Mouse (Mus musculus) mouse trophoblast stem cell (cell line): ENCODE data around the gene Atp5c1.

Experiments used
- in situ Hi-C, 2 experiments: fragments of 300-500 bp; cut with MseI, MboI; formaldehyde crosslinking; loops; 2 replicates in 1 of 2; 3 replicates in 1 of 2; pipeline ENCODE4 v1.15.1; 2025

Gene Atp5c1

DNA sequence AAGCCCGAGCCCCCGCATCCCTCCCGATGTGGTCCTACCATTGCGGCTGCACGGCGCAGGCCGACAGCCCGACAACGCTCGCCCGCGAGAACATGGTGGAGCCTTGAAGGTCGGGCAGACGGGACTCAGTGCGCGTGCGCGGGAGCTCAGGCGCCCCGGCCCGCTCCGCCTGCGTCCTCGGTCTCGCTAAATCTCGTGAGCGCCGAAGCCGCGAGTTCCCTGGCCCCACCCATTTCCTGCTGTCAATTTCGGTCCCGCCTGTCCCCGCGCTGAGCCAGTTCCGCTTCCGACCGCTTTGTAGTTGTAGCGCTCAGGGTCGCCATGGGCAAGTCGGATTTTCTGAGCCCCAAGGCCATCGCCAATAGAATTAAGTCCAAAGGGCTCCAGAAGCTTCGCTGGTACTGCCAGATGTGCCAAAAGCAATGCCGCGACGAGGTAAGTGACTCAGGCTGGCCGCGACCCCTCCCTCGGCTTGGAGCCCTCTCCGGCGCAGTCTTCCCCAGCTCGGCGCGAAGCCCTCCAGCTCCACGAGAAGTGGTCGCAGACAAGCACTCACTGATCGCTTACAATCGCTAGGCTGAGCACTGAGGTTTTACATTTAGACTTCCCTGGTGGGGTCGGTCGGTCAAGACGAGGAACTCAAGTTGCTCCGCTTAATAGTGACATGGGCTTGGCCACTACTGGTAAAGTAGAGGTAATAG, at the start of gene Atp5c1, which contains the start of gene Kin:
Gene Atp5c1 (minus strand): TSS at position 201 of the 701 bp plus-strand sequence.
Gene Kin (plus strand): TSS at position 284 of the 701 bp plus-strand sequence.
- in situ Hi-C loops, result no loop called here

DNA sequence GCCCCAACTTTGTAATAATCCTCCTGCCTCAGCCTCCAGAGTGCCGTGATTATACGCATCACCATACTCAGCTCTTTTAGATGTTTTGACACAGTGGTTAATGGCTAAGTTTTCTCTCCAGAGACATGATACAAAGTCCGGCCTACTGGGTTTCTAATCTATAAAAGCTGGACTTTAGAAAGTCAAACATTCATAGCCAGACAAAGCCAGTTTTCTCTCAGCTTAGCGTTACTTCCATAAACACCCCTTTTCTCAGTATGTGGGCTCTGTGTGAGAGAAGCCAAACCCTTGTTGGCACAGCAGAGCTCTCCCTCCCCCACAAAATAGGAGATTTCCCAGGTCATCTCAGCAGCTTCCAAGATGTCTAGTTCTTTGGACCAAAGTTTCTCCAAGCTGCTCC, 48.3 kb upstream of the Atp5c1 start:
- in situ Hi-C loops, result no loop called here

DNA sequence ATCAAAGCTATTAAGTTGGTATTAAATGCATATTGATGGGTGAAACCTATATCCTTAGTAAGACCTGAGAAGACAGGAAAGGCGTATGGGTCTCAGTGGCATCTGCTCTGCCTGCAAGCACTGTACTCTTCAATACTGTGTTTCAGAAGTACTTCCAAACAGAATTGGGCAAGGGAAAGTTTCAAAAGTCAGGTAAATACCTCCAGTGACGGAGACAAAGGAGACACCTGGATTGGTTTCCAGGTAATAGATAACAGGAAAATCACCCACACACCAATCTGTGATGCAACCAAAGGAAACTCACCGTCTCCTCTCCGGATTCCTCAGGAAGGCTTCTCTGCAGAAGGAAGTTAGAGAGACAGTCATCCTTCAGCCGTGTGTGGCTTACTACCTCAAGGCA, 47.2 kb upstream of the Atp5c1 start:
- in situ Hi-C loops, result no loop called here

DNA sequence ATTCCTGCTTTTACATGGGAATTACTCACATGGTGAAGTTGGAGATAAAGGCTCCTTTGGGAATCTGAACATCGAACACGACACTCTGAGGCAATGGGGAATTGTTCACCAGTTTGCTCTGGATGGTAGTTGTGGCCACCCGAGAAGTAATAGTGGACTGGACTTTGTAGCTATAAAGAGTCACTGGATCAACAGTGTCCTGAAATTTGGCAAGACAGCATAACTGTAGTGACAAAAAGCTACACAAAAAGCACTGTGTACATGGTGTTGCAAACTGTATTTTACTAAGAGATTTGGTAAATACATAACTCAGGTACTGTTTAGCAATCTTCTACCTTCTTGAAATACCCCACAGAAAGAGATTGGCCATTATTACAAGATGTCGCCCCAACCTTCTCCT, 45.8 kb upstream of the Atp5c1 start:
- in situ Hi-C loops, result no loop called here

DNA sequence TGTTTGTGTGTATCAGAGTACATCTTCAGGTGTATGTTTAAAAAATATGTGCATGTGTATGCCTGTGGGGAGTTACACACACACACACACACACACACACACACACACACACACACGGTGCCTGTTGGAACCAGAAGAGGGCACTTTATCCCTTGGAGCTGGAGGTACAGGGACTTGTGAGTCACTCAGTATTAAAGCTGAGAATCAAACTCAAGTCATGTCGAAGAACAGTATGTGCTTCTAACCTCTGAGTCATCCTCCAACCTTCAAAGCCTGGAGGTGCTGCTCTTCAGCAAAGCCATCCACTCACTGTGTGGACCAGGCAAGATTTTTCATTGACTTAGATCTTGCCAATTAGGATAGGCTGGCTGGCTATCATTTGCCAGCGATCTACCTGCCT, 41.5 kb upstream of the Atp5c1 start:
- in situ Hi-C loops, result no loop called here

DNA sequence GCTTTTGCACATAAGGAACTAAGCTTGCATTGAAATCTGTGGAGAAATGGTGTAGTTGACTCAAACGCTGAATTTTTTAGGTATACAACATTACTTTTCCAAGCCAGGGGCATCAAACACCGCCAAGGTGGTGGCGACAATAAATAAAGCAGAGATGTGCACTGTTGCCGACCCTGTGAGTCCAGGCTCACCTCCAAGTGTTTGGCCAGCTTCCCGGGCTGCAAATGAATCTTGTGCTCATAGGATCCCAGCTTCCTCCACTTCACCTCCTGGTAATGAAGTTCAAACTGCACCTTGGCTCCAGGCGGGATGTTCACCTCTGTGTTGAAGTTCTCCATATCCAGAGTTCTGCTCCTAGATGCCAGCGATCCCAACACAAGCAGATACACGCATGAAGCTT, 39.0 kb upstream of the Atp5c1 start:
- in situ Hi-C loops, result no loop called here

DNA sequence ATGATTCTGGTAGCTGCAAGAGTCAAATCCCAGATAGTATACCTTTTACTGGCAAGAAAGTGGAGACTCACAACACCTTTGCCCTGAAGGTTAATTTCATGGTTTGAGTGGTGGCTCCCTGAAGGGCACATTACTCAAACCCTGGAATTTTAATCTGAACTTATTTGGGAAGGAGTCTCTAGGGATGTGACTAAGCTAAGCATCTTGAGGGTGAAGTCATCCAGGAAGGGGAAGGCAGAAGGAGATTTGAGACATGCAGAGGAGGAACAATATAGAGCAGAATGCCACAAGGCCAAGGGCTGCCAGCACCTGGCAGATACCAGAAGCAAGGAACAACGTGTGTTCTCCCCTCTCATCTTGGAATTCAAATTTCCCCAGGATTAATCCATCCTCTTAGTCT, 38.4 kb upstream of the Atp5c1 start:
- in situ Hi-C loops, result no loop called here

DNA sequence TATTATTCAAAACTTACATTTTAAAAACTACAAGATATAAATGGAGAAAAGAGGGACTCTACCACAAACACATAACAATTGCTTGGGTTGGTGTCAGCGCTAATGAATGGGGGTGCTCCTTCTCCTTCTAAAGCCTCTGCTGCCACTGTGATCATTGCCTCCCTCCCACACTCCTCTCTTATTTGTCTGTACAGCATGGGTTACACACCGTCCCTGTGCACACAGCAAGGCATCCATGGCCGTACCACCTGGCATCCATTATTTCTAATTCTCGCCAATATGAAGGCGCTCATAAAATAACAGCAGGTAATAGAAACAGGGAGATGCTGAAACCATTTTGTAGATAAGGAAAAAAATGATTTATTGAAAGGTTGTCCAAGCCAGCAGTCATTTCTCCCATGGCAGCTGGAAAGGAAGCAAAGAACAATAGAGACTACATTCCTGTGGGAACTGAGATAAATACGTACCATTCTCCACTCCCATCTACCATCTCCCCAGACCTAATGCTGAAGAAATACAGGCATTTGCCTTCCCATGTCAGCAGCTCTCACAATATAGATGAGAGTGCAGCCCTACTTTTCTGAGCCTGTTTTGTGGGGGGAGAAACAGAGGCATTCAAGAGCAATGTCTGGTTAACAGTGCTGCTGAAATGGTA, 28.4 kb upstream of the Atp5c1 start:
- in situ Hi-C loops, result no loop called here

DNA sequence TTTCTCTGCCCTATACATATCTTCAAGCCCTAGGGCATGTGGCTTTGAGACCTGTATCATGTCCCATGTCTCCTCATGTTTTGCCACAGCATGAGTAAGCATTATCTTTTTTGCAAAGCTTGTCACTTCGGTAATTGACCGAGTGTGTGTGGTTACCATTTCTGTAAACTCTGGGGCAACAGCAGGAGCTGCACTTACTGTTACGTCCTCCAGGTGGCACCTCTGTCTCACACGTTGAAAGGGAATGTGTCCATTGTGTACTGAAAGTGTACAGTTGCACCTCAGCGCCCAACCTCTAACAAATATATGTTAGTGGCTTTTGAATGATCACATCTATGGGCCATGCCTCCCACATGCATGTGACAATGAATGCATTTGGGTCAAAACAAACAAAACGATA, 20.9 kb upstream of the Atp5c1 start:
- in situ Hi-C loops, result loop anchor here in 1 of 2 experiments (5.0 kb wide), 1 partner anchor 186 kb away; no protein-coding TSS in a partner anchor

DNA sequence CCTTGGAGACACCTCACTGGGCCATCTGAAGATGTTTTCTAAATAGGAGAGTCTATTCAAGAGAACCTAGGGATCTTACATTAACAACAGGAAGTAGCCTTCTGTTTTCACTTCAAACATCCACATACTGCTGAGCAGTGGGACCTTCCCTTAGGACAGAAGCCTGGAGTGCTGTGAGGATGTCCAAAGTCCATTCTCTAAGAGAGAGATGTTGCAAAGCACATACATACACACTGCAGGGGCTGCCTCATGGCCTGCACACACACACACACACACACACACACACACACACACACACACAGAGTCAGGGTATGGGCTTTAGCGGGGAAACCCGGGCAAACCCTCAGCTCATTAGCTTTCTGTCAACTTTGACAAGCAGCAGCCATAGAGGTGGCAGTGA, 20.2 kb upstream of the Atp5c1 start:
- in situ Hi-C loops, result loop anchor here in 1 of 2 experiments (5.0 kb wide), 1 partner anchor 187 kb away; no protein-coding TSS in a partner anchor

DNA sequence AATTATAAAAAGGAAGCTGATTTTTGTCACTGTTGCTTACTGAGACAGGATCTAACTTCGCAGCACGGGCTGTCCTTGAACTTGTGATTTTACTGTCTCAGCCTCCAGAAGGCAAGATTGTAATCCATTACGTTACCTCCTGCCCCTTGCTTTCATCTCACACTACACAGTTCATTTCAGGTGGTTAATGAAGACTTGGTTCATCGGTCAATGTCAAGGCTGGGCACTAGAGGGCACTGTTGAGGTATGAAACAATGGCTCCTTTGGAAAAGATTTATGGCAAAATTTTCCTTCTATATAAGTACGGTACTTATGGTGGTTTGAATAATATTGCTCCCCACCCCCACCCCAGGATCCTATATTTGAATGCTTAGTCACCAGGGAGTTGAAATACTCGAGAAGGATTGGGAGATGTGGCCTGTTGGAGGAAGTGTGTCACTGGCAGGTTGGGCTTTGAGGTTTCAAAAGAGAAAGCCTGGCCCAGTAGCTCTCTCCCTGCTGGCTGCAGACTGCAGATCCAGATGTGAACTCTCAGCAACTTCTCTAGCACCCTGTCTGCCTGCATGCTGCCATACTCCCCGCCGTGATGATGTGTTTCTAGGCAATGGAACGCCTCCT, 18.4 kb upstream of the Atp5c1 start:
- in situ Hi-C loops, result loop anchor here in 1 of 2 experiments (5.0 kb wide), 1 partner anchor 189 kb away; no protein-coding TSS in a partner anchor

DNA sequence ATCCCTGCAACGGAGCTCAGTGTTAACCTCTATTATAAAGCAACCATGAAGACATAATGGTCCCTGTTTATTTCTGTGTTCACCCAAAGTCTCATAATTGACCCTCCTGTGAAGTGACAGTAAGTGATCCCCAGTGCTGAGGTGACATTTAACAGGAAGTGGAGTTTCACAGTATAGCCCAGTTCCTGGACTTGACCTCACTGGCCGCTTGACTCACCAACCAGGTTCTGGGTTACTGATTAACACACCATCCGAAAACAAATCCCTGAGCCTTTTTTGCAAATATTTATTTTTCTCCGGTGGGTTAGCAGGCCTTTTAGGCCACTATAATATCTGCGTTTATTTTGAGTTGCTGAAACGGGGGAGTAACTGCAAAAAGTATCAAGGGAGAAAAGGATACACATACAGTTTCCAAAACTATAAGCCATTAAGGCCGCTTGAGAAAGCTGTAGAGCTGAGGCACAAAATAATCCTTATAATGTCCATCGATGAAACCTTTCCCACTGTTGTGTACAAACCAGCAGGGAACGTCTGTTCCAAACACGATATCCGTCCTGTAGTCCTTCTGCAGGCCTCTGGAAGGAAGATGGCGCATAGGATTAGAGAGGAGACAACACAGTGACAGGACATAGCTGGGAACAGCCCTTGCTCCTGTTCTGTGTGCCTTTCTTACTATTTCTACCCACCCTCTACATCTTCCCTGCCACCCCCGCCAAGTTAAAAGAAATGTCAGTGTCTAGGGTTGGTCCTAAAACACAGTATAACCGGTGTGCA, 14.2 kb upstream of the Atp5c1 start:
- in situ Hi-C loops, result loop anchor here in 1 of 2 experiments (5.0 kb wide), 1 partner anchor 193 kb away; no protein-coding TSS in a partner anchor

DNA sequence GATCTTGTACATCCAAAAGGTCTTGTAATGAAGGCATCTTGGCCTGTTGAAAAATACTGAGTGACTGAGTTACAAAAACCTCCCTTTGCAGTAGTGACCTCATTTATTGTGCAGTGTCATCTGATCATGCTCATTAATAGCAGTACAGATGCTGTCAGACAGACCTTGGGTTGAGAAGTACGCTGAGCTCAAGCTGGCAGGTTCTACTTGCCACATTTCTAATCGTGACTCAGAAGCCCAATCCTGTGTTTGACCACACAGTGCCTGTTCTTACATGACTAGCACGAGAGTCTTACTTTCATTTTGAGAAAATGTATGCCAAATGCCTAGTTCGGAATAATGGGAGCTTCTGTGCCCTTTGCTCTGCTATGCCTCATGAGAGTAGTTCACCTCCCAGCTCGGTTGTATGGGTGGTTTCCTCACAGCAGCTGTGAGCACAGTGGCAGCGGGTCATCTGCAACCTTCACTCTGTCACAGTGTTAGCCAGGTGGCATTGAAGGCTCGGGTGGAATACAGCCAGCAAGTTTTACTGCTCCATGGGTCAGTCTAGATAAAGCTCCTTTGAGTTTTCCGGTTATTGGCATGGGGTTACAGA, 7.0 kb upstream of the Atp5c1 start:
- in situ Hi-C loops, result no loop called here

DNA sequence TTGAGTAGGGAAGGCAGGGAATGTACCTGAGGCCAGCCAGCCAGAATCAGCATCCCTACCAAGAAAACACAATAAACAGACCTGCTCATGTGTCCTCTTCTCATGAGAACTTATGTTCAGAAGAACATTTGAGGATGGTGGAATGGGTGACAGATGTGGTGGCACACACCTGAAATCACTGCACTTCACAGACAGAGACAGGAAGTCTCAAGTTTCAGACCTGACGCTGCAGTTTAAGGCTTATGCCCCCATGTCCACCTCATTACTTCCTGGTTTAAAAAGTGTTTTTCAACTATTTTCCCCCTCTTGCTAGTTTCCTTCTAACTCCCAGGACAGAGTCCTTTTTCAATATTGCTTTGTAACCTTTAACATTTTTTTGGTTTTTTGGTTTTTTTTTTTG, 2.4 kb upstream of the Atp5c1 start:
- in situ Hi-C loops, result no loop called here

DNA sequence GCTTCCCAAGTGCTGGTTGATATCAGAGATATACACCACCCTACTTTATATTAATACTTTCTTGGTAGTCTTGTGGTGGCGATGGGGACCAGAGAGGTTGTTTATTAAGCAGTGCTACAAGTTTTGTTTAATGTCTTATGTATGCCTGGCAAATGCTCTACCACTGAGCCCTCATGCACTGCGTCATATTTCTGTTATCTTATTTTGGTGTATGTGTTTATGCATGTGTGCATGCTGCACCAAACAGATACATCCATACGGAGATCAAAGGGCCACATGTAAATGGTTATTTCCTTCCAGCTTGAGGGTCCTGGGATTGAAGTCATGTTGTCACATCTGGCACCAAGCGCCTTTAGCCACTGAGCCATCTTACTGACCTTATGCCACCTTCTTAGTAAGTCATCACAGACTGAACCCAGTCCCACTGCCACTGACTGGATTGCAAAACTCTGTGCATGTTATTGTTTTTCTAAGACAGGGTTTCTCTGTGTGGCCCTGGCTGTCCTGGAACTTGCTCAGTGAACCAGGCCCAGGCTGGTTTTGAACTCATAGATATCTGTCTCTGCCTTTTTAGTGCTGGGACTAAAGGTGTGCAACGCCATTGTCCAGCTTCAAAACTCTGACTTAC, 1.3 kb upstream of the Atp5c1 start:
- in situ Hi-C loops, result no loop called here

DNA sequence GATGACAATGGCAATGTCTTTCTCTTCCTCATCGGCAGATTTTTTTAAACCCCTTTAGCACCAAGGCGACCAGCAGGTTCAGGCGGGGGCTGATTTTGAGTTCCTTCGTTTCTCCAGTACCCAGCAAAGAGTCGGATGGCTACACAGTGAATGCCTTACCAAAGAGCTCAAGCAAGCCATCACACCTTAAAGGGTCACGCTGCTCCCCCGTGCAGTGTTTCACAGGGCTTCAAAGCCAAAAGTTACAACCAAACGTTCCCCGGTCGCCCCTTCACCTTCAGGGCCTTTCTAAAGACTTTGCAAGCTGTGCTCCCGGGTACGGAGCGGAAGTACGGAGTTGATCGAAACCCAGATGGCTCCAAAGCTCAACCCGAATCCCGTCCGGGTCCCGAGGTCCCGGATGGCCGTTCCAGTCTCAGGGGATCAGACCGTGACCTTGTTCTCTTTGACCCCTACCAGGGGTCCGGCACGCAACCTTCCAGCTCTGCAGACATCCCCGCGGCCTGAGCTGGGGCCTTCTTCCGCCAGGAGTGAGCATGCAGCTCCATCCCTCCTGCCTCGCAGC, 483 bp downstream of the Atp5c1 start:
- in situ Hi-C loops, result no loop called here

DNA sequence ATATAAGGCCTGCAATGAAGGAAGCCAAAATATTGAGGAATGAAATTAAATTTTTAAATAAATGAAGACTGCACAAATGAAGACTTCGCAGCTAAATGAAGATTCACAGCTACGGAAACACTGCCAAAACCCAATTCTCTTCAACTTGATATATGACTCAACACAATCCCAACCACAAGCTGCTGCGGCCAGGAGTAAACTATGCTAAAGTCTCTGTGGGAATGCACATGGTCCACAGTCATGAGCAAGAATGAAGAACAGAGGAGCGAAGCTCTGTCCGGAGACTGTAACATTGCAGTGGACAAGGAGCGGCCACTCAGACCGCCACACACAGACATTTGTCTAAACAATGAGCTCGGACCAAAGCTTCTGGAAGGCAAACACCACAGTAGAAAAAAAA, 3.6 kb downstream of the Atp5c1 start:
- in situ Hi-C loops, result no loop called here

DNA sequence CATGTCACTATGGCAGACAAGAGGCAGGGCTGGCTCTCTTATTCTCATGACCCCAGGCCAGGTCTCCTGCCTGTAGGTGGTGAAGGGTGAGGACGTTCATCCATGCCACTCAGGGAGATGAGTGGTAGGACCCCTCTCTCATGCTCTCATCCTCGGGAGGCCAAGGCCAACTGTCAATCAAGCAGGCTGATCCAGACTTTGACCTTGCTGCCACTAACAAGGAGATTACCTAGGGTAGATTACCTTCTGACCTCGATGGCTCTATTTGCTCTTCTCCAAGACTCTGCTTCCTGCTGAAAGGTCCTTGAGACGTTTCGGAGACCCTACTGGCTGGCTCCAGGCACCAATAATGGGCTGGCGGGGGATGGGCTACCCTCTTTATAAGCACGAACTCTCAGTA, 5.8 kb downstream of the Atp5c1 start:
- in situ Hi-C loops, result no loop called here

DNA sequence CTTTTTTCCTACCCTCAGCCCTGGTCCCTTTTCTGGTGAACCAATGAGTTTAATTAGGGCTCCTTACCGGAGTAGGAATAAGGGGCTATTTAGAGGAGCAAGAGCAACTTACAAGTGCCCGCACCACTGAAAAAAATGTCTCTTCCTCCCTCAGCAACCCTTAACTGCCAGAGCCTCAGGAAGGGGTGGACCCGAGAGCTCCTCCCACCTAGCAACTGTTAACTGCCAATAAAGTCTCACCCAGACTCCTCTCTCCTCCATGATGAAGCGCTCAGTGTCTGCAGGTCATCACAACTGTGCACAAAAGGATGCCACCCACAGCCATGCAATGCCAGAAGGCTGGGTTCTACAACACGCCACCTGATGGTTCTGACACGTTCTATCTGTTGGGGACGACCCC, 8.6 kb downstream of the Atp5c1 start:
- in situ Hi-C loops, result no loop called here

DNA sequence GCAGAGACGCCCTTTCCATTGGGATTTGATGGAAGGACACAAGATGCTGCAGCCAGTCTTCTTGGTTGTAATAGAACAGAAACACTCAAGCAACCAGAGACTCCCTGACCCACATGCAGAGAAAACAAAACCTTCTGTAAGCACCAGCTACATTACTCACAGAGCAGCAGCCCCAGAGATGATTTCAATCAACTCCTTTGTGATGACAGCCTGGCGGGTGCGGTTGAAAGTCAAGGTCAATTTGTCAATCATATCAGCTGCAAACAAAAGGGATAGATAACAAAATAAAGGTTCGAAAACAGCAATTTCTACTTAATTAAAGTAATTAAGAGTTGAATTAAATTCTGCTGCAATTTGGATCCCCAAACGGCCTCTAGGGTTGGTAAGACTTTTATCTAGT, 21.5 kb downstream of the Atp5c1 start:
- in situ Hi-C loops, result no loop called here

DNA sequence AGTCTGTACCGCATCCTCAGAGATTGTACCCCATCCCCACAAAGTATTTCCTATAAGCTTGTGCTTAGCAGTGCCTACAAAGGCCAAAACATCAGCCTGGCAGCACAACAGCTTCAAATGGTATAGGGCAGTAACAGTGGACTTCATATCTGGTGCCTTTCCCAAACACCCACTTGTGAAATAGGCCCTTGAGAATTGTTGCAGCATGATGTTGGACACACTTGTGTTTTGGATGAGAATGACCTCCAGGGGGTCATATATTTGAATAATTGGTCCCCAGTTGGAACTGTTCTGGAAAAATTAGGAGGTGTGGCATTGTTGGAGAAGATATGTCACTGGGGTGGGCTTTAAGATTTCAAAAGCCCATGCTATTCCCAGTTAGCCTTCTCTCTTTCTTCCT, 28.3 kb downstream of the Atp5c1 start:
- in situ Hi-C loops, result no loop called here
